Mouse (Mus musculus): ENCODE data around the gene Tmtc2.

DNA sequence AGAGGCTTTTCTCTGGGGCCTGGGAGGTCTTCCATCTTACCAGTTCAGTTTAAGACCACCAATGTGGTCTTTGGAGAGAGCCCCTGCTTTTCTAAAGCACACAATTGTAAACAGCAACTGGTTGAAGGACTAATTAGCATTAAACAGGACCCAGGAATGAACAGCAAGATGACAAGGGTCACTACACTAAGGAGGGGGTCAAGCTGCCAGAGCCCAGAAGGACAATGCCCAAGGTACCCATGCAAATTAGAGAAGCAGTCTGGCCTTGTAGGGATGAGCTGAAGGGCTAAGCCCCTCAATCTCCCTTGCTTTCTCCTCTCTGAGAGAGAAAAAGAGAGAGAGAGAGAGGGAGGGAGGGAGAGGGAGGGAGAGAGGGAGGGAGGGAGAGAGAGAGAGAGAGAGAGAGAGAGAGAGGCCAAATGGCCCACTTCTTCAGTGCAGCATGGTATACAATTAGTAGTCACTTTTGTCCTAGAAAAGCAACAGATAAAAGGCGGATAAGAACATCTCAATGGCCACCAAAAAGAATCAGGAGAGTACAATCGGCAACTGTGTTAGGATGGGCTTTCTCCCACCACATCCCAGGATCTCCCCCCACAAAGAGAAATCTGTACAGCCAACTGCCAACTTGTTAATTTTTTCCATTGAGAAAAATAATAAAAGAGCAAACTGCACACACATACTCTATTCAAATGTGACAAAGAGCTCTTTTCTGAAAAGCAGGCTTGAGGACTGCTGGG lies 89.7 kb downstream of the Tmtc2 start:
- TF ChIP-seq CTCF (IDR thresholded peaks at IDR 0.05; ENCODE audit: low read depth, low read length) (no peak), POLR2A (IDR thresholded peaks at IDR 0.05; ENCODE audit: insufficient read depth, low read length) (no peak)

Data from ES-Bruce4 (cell line).